Comparison of ENCODE assay signal across 20 mouse cellular contexts in genomic region chr17:66813786-66814185, GRCm38 (mm10).
A peak's percentile ranks its signal among the peaks of the same experiment; 100 is the strongest.
DNase-seq lines count a peak whose midpoint lies in the region; ATAC-seq lines count a peak whose summit lies in the region.
"Had no signal": no experiment of that assay in that cellular context is flagged by ENCODE, and none has a peak within 500 bp of the region (broad histone marks: within the 10 kb centered on the region; RNA-seq: fewer than 3 reads in every experiment).

No protein-coding gene starts in this region.

- no peak overlapping the region for H3K9ac ChIP-seq in forebrain, embryonic 14.5 days (ENCODE audit: low read length)
- no peak overlapping the region for H3K9ac ChIP-seq in forebrain, embryonic 13.5 days
- no peak overlapping the region for H3K9ac ChIP-seq in hindbrain, embryonic 12.5 days
- no peak overlapping the region for H3K9ac ChIP-seq in hindbrain, embryonic 14.5 days
- H3K9ac ChIP-seq in neural tube, embryonic 13.5 days, result no peak overlapping the region
- H3K9ac ChIP-seq: embryonic facial prominence, embryonic 12.5 days; embryonic facial prominence, embryonic 15.5 days; hindbrain, embryonic 13.5 days; intestine, embryonic 15.5 days had no signal

- H3K4me3 ChIP-seq in forebrain, embryonic 14.5 days (ENCODE audit: low read depth, low read length), result no peak overlapping the region
- H3K4me3 ChIP-seq in forebrain, embryonic 13.5 days, result no peak overlapping the region
- H3K4me3 ChIP-seq in hindbrain, embryonic 12.5 days, result no peak overlapping the region
- H3K4me3 ChIP-seq in hindbrain, embryonic 14.5 days (replicated peaks; ENCODE audit: low read length), result no peak overlapping the region
- H3K4me3 ChIP-seq in neural tube, embryonic 13.5 days, result no peak overlapping the region
- H3K4me3 ChIP-seq: embryonic facial prominence, embryonic 12.5 days; embryonic facial prominence, embryonic 15.5 days; heart, adult 2 months; heart, embryonic 10.5 days; hindbrain, embryonic 13.5 days; intestine, embryonic 15.5 days had no signal

- no peak overlapping the region for H3K4me2 ChIP-seq in forebrain, embryonic 14.5 days (ENCODE audit: low read length)
- H3K4me2 ChIP-seq in forebrain, embryonic 13.5 days, result no peak overlapping the region
- no peak overlapping the region for H3K4me2 ChIP-seq in hindbrain, embryonic 12.5 days (replicated peaks)
- H3K4me2 ChIP-seq in hindbrain, embryonic 14.5 days (replicated peaks), result no peak overlapping the region
- no peak overlapping the region for H3K4me2 ChIP-seq in neural tube, embryonic 13.5 days
- H3K4me2 ChIP-seq: embryonic facial prominence, embryonic 12.5 days; embryonic facial prominence, embryonic 15.5 days; hindbrain, embryonic 13.5 days; intestine, embryonic 15.5 days had no signal

- 0 out of 2 replicates have a peak, but pooled peaks cover 2% of the 10 kb centered on the region for H3K27me3 ChIP-seq in forebrain, embryonic 14.5 days (replicated peaks; ENCODE audit: control insufficient read depth, insufficient read depth, low read length)
- H3K27me3 ChIP-seq in forebrain, embryonic 13.5 days, result peaks cover 3% of the 10 kb centered on the region; the same call in 1 of the 2 replicates
- H3K27me3 ChIP-seq in hindbrain, embryonic 12.5 days, result peaks cover 32% of the 10 kb centered on the region
- peaks cover 9% of the 10 kb centered on the region; the same call in 1 of the 2 replicates for H3K27me3 ChIP-seq in hindbrain, embryonic 14.5 days (ENCODE audit: control insufficient read depth, insufficient read depth, low read length)
- peaks cover 7% of the 10 kb centered on the region; the same call in 1 of the 2 replicates for H3K27me3 ChIP-seq in neural tube, embryonic 13.5 days
- H3K27me3 ChIP-seq: embryonic facial prominence, embryonic 12.5 days; embryonic facial prominence, embryonic 15.5 days; intestine, embryonic 15.5 days had no signal

- no peaks in the 10 kb centered on the region; the same call in 1 of the 2 replicates for H3K4me1 ChIP-seq in forebrain, embryonic 14.5 days (ENCODE audit: control insufficient read depth, insufficient read depth, low read length)
- H3K4me1 ChIP-seq in forebrain, embryonic 13.5 days, result peaks cover 15% of the 10 kb centered on the region
- H3K4me1 ChIP-seq in hindbrain, embryonic 12.5 days, result peaks cover 14% of the 10 kb centered on the region; the same call in 1 of the 2 replicates
- 0 out of 2 replicates have a peak, but pooled peaks cover 4% of the 10 kb centered on the region for H3K4me1 ChIP-seq in hindbrain, embryonic 14.5 days (replicated peaks; ENCODE audit: control insufficient read depth, insufficient read depth, low read length)
- H3K4me1 ChIP-seq in neural tube, embryonic 13.5 days (replicated peaks), result peaks cover 41% of the 10 kb centered on the region
- H3K4me1 ChIP-seq: embryonic facial prominence, embryonic 12.5 days; embryonic facial prominence, embryonic 15.5 days; heart, embryonic 10.5 days; intestine, embryonic 15.5 days had no signal

- H3K27ac ChIP-seq in forebrain, embryonic 14.5 days (ENCODE audit: low read depth, low read length), result no peak overlapping the region
- H3K27ac ChIP-seq in forebrain, embryonic 13.5 days, result no peak overlapping the region
- H3K27ac ChIP-seq in hindbrain, embryonic 12.5 days, result no peak overlapping the region
- no peak overlapping the region for H3K27ac ChIP-seq in hindbrain, embryonic 14.5 days
- no peak overlapping the region for H3K27ac ChIP-seq in neural tube, embryonic 13.5 days (replicated peaks)
- H3K27ac ChIP-seq: embryonic facial prominence, embryonic 12.5 days; embryonic facial prominence, embryonic 15.5 days; heart, adult 2 months; heart, embryonic 10.5 days; hindbrain, embryonic 13.5 days; intestine, embryonic 15.5 days had no signal

- no peaks in the 10 kb centered on the region for H3K9me3 ChIP-seq in forebrain, embryonic 14.5 days (replicated peaks; ENCODE audit: control insufficient read depth, low read length)
- H3K9me3 ChIP-seq in forebrain, embryonic 13.5 days (replicated peaks), result no peaks in the 10 kb centered on the region
- no peaks in the 10 kb centered on the region for H3K9me3 ChIP-seq in hindbrain, embryonic 12.5 days (replicated peaks)
- H3K9me3 ChIP-seq in hindbrain, embryonic 14.5 days (ENCODE audit: control insufficient read depth, low read length), result no peaks in the 10 kb centered on the region
- no peaks in the 10 kb centered on the region for H3K9me3 ChIP-seq in neural tube, embryonic 13.5 days
- H3K9me3 ChIP-seq: embryonic facial prominence, embryonic 12.5 days; embryonic facial prominence, embryonic 15.5 days; heart, embryonic 10.5 days; hindbrain, embryonic 13.5 days; intestine, embryonic 15.5 days had no signal

- ATAC-seq in forebrain, embryonic 14.5 days, result no peak
- ATAC-seq in forebrain, embryonic 13.5 days, result no peak
- 0 out of 2 replicates have a peak, but pooled peaks have one; percentile 29 for ATAC-seq in hindbrain, embryonic 12.5 days (ENCODE audit: low FRiP score)
- ATAC-seq in hindbrain, embryonic 14.5 days (ENCODE audit: low FRiP score), result no peak; the same call in 1 of the 2 replicates
- ATAC-seq in neural tube, embryonic 13.5 days (ENCODE audit: low read depth), result 0 out of 2 replicates have a peak, but pooled peaks have one; percentile 57
- ATAC-seq: activated CD4-positive, CD25-positive, alpha-beta regulatory T cell, adult 4 months; intestine, embryonic 15.5 days had no signal

- DNase-seq in forebrain, embryonic 14.5 days (ENCODE audit: low spot score), result peak; percentile 38
- no peak for DNase-seq in hindbrain, embryonic 14.5 days (ENCODE audit: low spot score)
- DNase-seq in neural tube, embryonic 10.5 days (ENCODE audit: extremely low spot score, low spot score), result no peak
- DNase-seq: adrenal gland, adult 8-10 months; adrenal gland, postnatal 25 days; cerebellum, adult 18-20 months; cerebellum, adult 9-11 months; cerebellum, postnatal 25 days; gastrocnemius, postnatal 25 days; heart, adult 2 months; kidney, adult 11 months had no signal

- whole genome bisulfite sequencing in forebrain, embryonic 14.5 days, result 78% methylated on average over 6 of the region's 6 CpGs
- 76% methylated on average over 6 of the region's 6 CpGs for WGBS in forebrain, embryonic 13.5 days
- WGBS in hindbrain, embryonic 12.5 days, result 71% methylated on average over 6 of the region's 6 CpGs
- 63% methylated on average over 6 of the region's 6 CpGs for WGBS in hindbrain, embryonic 14.5 days
- WGBS in neural tube, embryonic 13.5 days, result 55% methylated on average over 6 of the region's 6 CpGs

- H3K36me3 ChIP-seq in forebrain, embryonic 14.5 days (ENCODE audit: control insufficient read depth, insufficient read depth, low read length), result no peaks in the 10 kb centered on the region
- H3K36me3 ChIP-seq in forebrain, embryonic 13.5 days (ENCODE audit: poor library complexity, severe bottlenecking), result no peaks in the 10 kb centered on the region
- H3K36me3 ChIP-seq in hindbrain, embryonic 12.5 days, result no peaks in the 10 kb centered on the region
- H3K36me3 ChIP-seq in hindbrain, embryonic 14.5 days (replicated peaks; ENCODE audit: control insufficient read depth, insufficient read depth), result no peaks in the 10 kb centered on the region
- no peaks in the 10 kb centered on the region for H3K36me3 ChIP-seq in neural tube, embryonic 13.5 days
- H3K36me3 ChIP-seq: embryonic facial prominence, embryonic 12.5 days; embryonic facial prominence, embryonic 15.5 days; heart, embryonic 10.5 days; intestine, embryonic 15.5 days had no signal

Comparison
In these comparisons a context has a peak if more than half of its experiments do, and no peak if none do; other contexts are left out.
1. ATAC-seq: peak in hindbrain, embryonic 12.5 days (single experiment) and neural tube, embryonic 13.5 days (single experiment); none in forebrain, embryonic 14.5 days (single experiment), forebrain, embryonic 13.5 days (single experiment) and hindbrain, embryonic 14.5 days (single experiment).